Mouse (Mus musculus) bone marrow, adult 2 months (tissue): ENCODE measurements at regions not wholly inside any gene's neighbourhood (a gene's known extent, or its start where the extent isn't known, plus 50 kb on each side); places are given as distances from the start of the nearest gene placed in this dataset.

Experiments used
- CTCF ChIP-seq: fragments of 200-500 bp; IDR thresholded peaks from 2 replicates; pipeline ENCODE4 v1.5.1; 2011; ENCODE audit warnings: low read length, control low read depth; ENCODE audit not compliant: control insufficient read depth, insufficient read depth
- POLR2A ChIP-seq: fragments of 200-500 bp; IDR thresholded peaks from 2 replicates; pipeline ENCODE4 v1.6.1; 2011; ENCODE audit warnings: low read depth, mild to moderate bottlenecking, control low read depth, low read length, borderline replicate concordance; ENCODE audit not compliant: control insufficient read depth

- TF ChIP-seq POLR2A: no peak
- no peak for TF ChIP-seq CTCF
Measured at GRCm38 (mm10) chr13:97601135-97601730, 159.2 kb downstream of the Gm10260 start.
